Comparison of ENCODE assay signal across 18 mouse cellular contexts in genomic region chr5:43217468-43217867, GRCm38 (mm10). TPM values are rescaled to one million over a fixed set of nuclear protein-coding genes. Genes with fewer than 3 reads are reported as not detected.
DNase-seq lines count a peak whose midpoint lies in the region; ATAC-seq lines count a peak whose summit lies in the region.
"Had no signal": no experiment of that assay in that cellular context is flagged by ENCODE, and none has a peak within 500 bp of the region (broad histone marks: within the 10 kb centered on the region; RNA-seq: fewer than 3 reads in every experiment).

No protein-coding gene starts in this region.

- no peak overlapping the region for H3K27ac ChIP-seq in intestine, embryonic 15.5 days
- no peak overlapping the region for H3K27ac ChIP-seq in stomach, embryonic 14.5 days (ENCODE audit: low read length)
- H3K27ac ChIP-seq in embryonic facial prominence, embryonic 10.5 days (replicated peaks): no peak overlapping the region
- H3K27ac ChIP-seq: embryonic facial prominence, embryonic 12.5 days; forebrain, embryonic 12.5 days; hindbrain, embryonic 13.5 days; left cerebral cortex, adult 2 months; limb, embryonic 13.5 days; neural tube, embryonic 12.5 days had no signal

- H3K4me2 ChIP-seq in intestine, embryonic 15.5 days (replicated peaks): no peak overlapping the region
- H3K4me2 ChIP-seq in stomach, embryonic 14.5 days (replicated peaks; ENCODE audit: low read depth, low read length): no peak overlapping the region
- H3K4me2 ChIP-seq: embryonic facial prominence, embryonic 12.5 days; forebrain, embryonic 12.5 days; hindbrain, embryonic 13.5 days; limb, embryonic 13.5 days; neural tube, embryonic 12.5 days had no signal

- no peaks in the 10 kb centered on the region for H3K4me1 ChIP-seq in intestine, embryonic 15.5 days (replicated peaks)
- H3K4me1 ChIP-seq in stomach, embryonic 14.5 days (ENCODE audit: control insufficient read depth, insufficient read depth, low read length): no peaks in the 10 kb centered on the region
- H3K4me1 ChIP-seq in embryonic facial prominence, embryonic 10.5 days: 0 out of 2 replicates have a peak, but pooled peaks cover 2% of the 10 kb centered on the region
- H3K4me1 ChIP-seq: embryonic facial prominence, embryonic 12.5 days; forebrain, embryonic 12.5 days; hindbrain, embryonic 13.5 days; limb, embryonic 13.5 days; neural tube, embryonic 12.5 days had no signal

- no peaks in the 10 kb centered on the region for H3K36me3 ChIP-seq in intestine, embryonic 15.5 days
- H3K36me3 ChIP-seq in stomach, embryonic 14.5 days (ENCODE audit: control insufficient read depth, insufficient read depth, low read length): no peaks in the 10 kb centered on the region
- H3K36me3 ChIP-seq in embryonic facial prominence, embryonic 10.5 days (replicated peaks): no peaks in the 10 kb centered on the region
- H3K36me3 ChIP-seq: embryonic facial prominence, embryonic 12.5 days; forebrain, embryonic 12.5 days; hindbrain, embryonic 13.5 days; limb, embryonic 13.5 days; neural tube, embryonic 12.5 days had no signal

- 12% methylated on average over 4 of the region's 4 CpGs for WGBS in intestine, embryonic 15.5 days
- WGBS in stomach, embryonic 14.5 days: 18% methylated on average over 4 of the region's 4 CpGs
- WGBS in embryonic facial prominence, embryonic 10.5 days: 39% methylated on average over 4 of the region's 4 CpGs

- H3K9ac ChIP-seq in intestine, embryonic 15.5 days: no peak overlapping the region
- no peak overlapping the region for H3K9ac ChIP-seq in stomach, embryonic 14.5 days (replicated peaks; ENCODE audit: low read depth, low read length)
- H3K9ac ChIP-seq: embryonic facial prominence, embryonic 12.5 days; forebrain, embryonic 12.5 days; hindbrain, embryonic 13.5 days; limb, embryonic 13.5 days; neural tube, embryonic 12.5 days had no signal

- peak; percentile 92 for ATAC-seq in intestine, embryonic 15.5 days
- ATAC-seq in stomach, embryonic 14.5 days (ENCODE audit: insufficient number of reproducible peaks, insufficient read depth, low FRiP score, low read depth): peak; percentile 33; the same call in 1 of the 2 replicates
- ATAC-seq in megakaryocyte-erythroid progenitor cell, adult 5-6 weeks (replicated peaks; ENCODE audit: low FRiP score, low TSS enrichment, poor library complexity, severe bottlenecking): no peak
- ATAC-seq: midbrain, embryonic 16.5 days had no signal

- no peak overlapping the region for H3K4me3 ChIP-seq in intestine, embryonic 15.5 days (replicated peaks)
- H3K4me3 ChIP-seq in stomach, embryonic 14.5 days (ENCODE audit: low read depth, low read length): no peak overlapping the region
- H3K4me3 ChIP-seq in embryonic facial prominence, embryonic 10.5 days: no peak overlapping the region
- H3K4me3 ChIP-seq: embryonic facial prominence, embryonic 12.5 days; forebrain, embryonic 12.5 days; hindbrain, embryonic 13.5 days; left cerebral cortex, adult 2 months; limb, embryonic 13.5 days; neural tube, embryonic 12.5 days had no signal

- DNase-seq in R1 (ENCODE audit: low read depth, low spot score) (peak; percentile 65), liver (peak; percentile 46)
- no peak for DNase-seq in frontal cortex, postnatal 14 days (ENCODE audit: low spot score in 2 of 2)
- DNase-seq in embryonic facial prominence, embryonic 10.5 days (ENCODE audit: low spot score): no peak
- DNase-seq: cerebellum, adult 18-20 months; lung, postnatal 36 days; thymus, postnatal 25 days had no signal

- H3K27me3 ChIP-seq in intestine, embryonic 15.5 days (replicated peaks): no peaks in the 10 kb centered on the region
- no peaks in the 10 kb centered on the region for H3K27me3 ChIP-seq in stomach, embryonic 14.5 days (ENCODE audit: control insufficient read depth, insufficient read depth, low read length)
- no peaks in the 10 kb centered on the region for H3K27me3 ChIP-seq in embryonic facial prominence, embryonic 10.5 days (replicated peaks; ENCODE audit: low read depth, poor library complexity, severe bottlenecking)
- H3K27me3 ChIP-seq: CH12.LX; embryonic facial prominence, embryonic 12.5 days; forebrain, embryonic 12.5 days; hindbrain, embryonic 13.5 days; limb, embryonic 13.5 days; neural tube, embryonic 12.5 days had no signal

- no peaks in the 10 kb centered on the region for H3K9me3 ChIP-seq in intestine, embryonic 15.5 days
- no peaks in the 10 kb centered on the region for H3K9me3 ChIP-seq in stomach, embryonic 14.5 days (ENCODE audit: control insufficient read depth, low read depth, low read length)
- H3K9me3 ChIP-seq in embryonic facial prominence, embryonic 10.5 days: no peaks in the 10 kb centered on the region
- H3K9me3 ChIP-seq: embryonic facial prominence, embryonic 12.5 days; forebrain, embryonic 12.5 days; hindbrain, embryonic 13.5 days; limb, embryonic 13.5 days; neural tube, embryonic 12.5 days had no signal

RNA-seq across cellular contexts. Expression of gene Cpeb2, which starts 15.5 kb away (rescaled TPM):
- polyA plus RNA-seq in intestine, embryonic 15.5 days (2015; fragmentation: Nextera tagmentation; extraction: Ambion mirVana): 2.3 and 2.4 TPM in 2 replicates
- 3.2 and 3.4 TPM in 2 replicates for polyA plus RNA-seq in stomach, embryonic 14.5 days (2014; fragmentation: Nextera tagmentation; extraction: Ambion mirVana)
- 0.50 and 2.3 TPM in 2 replicates for total RNA-seq in megakaryocyte-erythroid progenitor cell, adult 5-6 weeks (2014; fragmentation: Nextera tagmentation)
- 0.84 and 6.1 TPM in 2 replicates for total RNA-seq in megakaryocyte-erythroid progenitor cell, adult 5-6 weeks (2017)
- polyA plus RNA-seq in embryonic facial prominence, embryonic 10.5 days (2016; fragmentation: Nextera tagmentation; extraction: Ambion mirVana): 1.2 and 1.4 TPM in 2 replicates

Comparison
In these comparisons a context has a peak if more than half of its experiments do, and no peak if none do; other contexts are left out.
1. DNase-seq: peak in R1 (single experiment) and liver (single experiment); none in frontal cortex, postnatal 14 days (0 of 2) and embryonic facial prominence, embryonic 10.5 days (single experiment).